Mouse (Mus musculus) ES-Bruce4 (cell line): ENCODE measurements at regions not wholly inside any gene's neighbourhood (a gene's known extent, or its start where the extent isn't known, plus 50 kb on each side); places are given as distances from the start of the nearest gene placed in this dataset.

ENCODE experiments used
- H3K27ac ChIP-seq: 2 replicates; pipeline ENCODE4 v1.5.1; 2012; ENCODE audit warnings: low read length, inconsistent platforms; ENCODE audit not compliant: insufficient read depth
- H3K27me3 ChIP-seq: 2 replicates; pipeline ENCODE4 v1.6.1; 2012; ENCODE audit warnings: mild to moderate bottlenecking, low read length, inconsistent platforms; ENCODE audit not compliant: control insufficient read depth, poor library complexity, insufficient read depth, severe bottlenecking
- H3K36me3 ChIP-seq: 2 replicates; pipeline ENCODE4 v1.6.1; 2012; ENCODE audit warnings: inconsistent platforms, mild to moderate bottlenecking, low read length, moderate library complexity; ENCODE audit not compliant: control insufficient read depth, poor library complexity, insufficient read depth, severe bottlenecking
- H3K4me1 ChIP-seq: one replicate; pipeline ENCODE4 v1.8.1; 2011; ENCODE audit warnings: low read length; ENCODE audit not compliant: control insufficient read depth, insufficient read depth
- H3K4me3 ChIP-seq: 2 replicates; pipeline ENCODE4 v1.5.1; 2011; ENCODE audit warnings: low read depth, mild to moderate bottlenecking, low read length
- H3K9ac ChIP-seq: 2 replicates; pipeline ENCODE4 v1.6.1; 2012; ENCODE audit warnings: low read depth, mild to moderate bottlenecking, inconsistent platforms; ENCODE audit not compliant: poor library complexity, severe bottlenecking
- H3K9me3 ChIP-seq: replicated peaks from 2 replicates; pipeline ENCODE4 v1.6.1; 2012; ENCODE audit warnings: mild to moderate bottlenecking, low read length, inconsistent platforms; ENCODE audit not compliant: control insufficient read depth, poor library complexity, insufficient read depth, severe bottlenecking
- CTCF ChIP-seq: IDR thresholded peaks from one replicate; pipeline ENCODE4 v1.8.1; 2011; ENCODE audit warnings: low read depth, low read length
- EP300 ChIP-seq: IDR thresholded peaks from 2 replicates; pipeline ENCODE4 v1.6.1; 2011; ENCODE audit warnings: low read depth, low read length; ENCODE audit not compliant: insufficient read depth
- POLR2A ChIP-seq: IDR thresholded peaks from one replicate; pipeline ENCODE4 v1.8.1; 2011; ENCODE audit warnings: low read length; ENCODE audit not compliant: insufficient read depth

DNA sequence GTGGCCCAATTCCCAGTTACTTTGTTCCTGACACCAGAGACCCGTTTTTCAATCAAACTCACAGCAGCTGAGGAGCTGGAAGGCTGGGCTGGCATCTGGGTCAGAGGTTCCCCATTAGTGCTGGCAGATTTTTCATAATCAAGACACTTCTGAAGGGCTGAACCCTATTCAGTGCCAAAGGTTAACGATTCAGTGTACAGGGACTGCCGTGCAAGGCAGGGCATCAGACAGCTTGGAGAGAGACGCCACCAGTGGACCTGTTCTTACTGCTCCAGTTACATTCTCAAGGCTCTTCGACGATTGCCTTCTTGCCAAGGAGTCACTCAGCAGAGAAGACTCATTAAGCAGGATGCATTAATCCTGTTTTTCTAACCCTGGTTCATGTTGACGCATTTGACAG is 285.5 kb upstream of the Apob start:
- Histone ChIP-seq H3K27ac (no peak overlapping the region), H3K27me3 (no peaks in the 10 kb centered on the region), H3K9me3 (no peaks in the 10 kb centered on the region), H3K4me1 (no peaks in the 10 kb centered on the region), H3K9ac (no peak overlapping the region), H3K4me3 (no peak overlapping the region), H3K36me3 (no peaks in the 10 kb centered on the region)
- no peak for TF ChIP-seq CTCF
- no peak for TF ChIP-seq POLR2A
- no peak for TF ChIP-seq EP300

DNA sequence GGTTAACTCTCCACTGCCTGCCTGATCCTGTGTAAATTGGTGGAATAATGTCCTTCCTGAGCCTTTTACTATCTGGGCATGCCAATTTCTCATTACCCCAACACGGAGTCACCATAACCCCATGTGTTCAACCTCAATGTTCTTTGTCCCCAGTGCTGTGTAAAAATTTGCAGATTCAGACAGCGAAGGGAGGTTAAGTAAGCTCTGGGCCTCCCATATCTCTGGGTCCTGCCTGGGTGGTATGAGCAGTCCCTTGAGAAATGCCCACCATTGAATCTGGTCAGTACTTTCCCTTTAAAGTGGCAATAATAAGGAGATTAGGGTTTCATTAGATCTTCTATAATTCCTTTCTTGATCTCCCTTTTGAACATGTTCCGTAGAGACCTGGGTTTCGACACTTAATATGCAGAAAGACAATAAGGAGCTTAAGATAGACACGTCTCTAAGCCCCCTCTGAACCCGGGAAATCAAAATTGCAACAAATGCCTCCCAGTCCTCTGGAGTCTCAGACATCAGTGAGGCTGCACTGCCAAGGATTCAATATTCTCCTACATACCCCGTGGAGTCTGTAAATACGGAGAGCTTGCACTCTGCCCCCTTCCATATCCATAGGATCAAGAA is 279.0 kb upstream of the Apob start:
- no peaks in the 10 kb centered on the region for H3K9me3 ChIP-seq
- no peak overlapping the region for H3K27ac ChIP-seq
- TF ChIP-seq EP300 (no peak), CTCF (no peak), POLR2A (no peak)
- no peak overlapping the region for H3K4me3 ChIP-seq
- H3K9ac ChIP-seq, result no peak overlapping the region
- H3K36me3 ChIP-seq, result no peaks in the 10 kb centered on the region
- no peaks in the 10 kb centered on the region for H3K4me1 ChIP-seq
- H3K27me3 ChIP-seq, result no peaks in the 10 kb centered on the region

DNA sequence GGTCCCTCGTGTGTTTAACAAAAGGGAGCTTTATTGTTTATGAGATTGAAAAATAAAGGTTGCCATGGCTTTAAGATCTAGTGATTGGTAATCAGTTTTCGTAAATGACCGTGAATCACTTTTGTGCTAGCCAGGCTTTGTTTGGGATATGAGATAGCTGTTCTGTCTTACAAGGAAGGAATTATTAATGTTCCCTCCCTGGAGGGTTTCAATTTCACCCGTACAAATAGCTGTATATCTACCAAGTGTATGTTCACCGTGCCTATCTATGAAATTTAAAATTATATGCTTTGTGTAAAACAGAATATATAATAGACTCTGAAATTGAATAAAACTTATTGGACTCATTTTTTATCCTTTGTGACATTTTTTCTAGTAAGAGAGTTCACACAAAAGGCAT is 268.3 kb upstream of the Apob start:
- Histone ChIP-seq H3K27me3 (no peaks in the 10 kb centered on the region), H3K36me3 (no peaks in the 10 kb centered on the region), H3K4me1 (no peaks in the 10 kb centered on the region), H3K4me3 (no peak overlapping the region), H3K9ac (no peak overlapping the region), H3K27ac (no peak overlapping the region), H3K9me3 (no peaks in the 10 kb centered on the region)
- TF ChIP-seq CTCF, result no peak

DNA sequence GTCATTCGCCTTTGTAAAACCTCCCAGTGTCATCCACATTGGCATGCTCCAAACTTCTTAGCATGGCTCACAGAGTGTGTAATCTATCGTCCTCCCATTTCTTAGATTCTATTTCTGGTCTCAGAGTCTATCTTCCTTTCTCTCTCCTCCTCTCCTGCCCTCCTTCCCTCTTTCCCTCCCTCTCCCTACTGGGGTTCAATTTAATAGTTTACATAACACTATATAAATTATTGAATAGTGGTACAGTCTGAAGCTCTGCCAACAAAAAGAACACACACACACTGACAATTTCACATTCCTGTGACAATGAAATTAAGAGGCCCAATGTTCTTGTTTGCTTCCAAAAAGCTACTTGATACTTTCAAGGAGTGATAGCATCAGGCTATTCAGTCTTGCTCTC is 267.6 kb upstream of the Apob start:
- no peak overlapping the region for H3K9ac ChIP-seq
- H3K4me3 ChIP-seq, result no peak overlapping the region
- H3K36me3 ChIP-seq, result no peaks in the 10 kb centered on the region
- no peaks in the 10 kb centered on the region for H3K9me3 ChIP-seq
- no peak overlapping the region for H3K27ac ChIP-seq
- TF ChIP-seq CTCF (no peak), EP300 (no peak), POLR2A (no peak)
- H3K4me1 ChIP-seq, result no peaks in the 10 kb centered on the region
- H3K27me3 ChIP-seq, result no peaks in the 10 kb centered on the region

DNA sequence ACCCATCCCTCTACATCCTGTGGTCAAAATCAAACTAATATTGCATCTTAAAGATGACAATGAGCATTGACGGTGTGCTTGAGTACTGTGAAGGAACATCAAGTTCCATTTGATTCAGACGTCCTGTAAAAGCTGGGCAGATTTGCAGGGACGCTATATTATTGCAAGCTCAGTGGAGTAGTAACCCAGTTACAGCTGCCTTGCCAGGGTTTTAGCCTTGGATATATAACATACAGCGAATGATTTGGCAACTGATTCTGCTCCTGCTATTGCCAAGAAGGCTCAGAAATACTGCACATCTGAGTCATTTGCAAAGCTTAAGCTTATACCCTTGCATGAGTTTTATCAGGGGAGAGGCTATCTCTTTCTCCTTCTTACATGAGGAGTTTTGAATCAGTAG is 262.4 kb upstream of the Apob start:
- no peaks in the 10 kb centered on the region for H3K9me3 ChIP-seq
- H3K4me1 ChIP-seq, result no peaks in the 10 kb centered on the region
- H3K4me3 ChIP-seq, result no peak overlapping the region
- no peak overlapping the region for H3K9ac ChIP-seq
- H3K27ac ChIP-seq, result no peak overlapping the region
- H3K27me3 ChIP-seq, result no peaks in the 10 kb centered on the region
- no peaks in the 10 kb centered on the region for H3K36me3 ChIP-seq
- no peak for TF ChIP-seq EP300

DNA sequence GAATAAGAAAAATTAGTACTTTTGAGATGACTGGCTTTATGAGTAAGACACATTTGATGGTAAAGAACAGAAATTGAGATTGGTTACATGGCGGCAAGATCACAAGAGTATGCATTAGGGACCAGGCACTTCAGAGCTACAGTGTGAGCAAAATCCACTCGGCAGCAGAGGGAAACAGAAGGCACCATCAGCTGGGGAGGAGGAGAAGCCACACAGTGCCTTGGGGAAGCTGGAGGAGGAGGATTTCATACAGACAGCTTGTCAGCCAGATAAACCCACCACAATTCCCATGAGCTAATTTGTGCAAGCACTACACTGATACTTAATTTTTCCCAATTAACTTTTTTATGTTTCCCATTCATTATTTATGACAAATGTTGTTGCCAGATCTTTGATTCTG is 258.9 kb upstream of the Apob start:
- Histone ChIP-seq H3K36me3 (no peaks in the 10 kb centered on the region), H3K9me3 (no peaks in the 10 kb centered on the region), H3K4me3 (no peak overlapping the region), H3K27me3 (no peaks in the 10 kb centered on the region), H3K9ac (no peak overlapping the region), H3K4me1 (no peaks in the 10 kb centered on the region), H3K27ac (no peak overlapping the region)
- no peak for TF ChIP-seq POLR2A
- no peak for TF ChIP-seq EP300
- TF ChIP-seq CTCF, result no peak
